Mouse (Mus musculus): Measurements from ENCODE around the gene Epop. TPM values are rescaled to one million over a fixed set of nuclear protein-coding genes. Genes with fewer than 3 reads are reported as not detected.

Gene Epop
- total RNA-seq (2021), result 1 to 10 TPM; 1.4 to 2.6 TPM
- polyA plus RNA-seq (2012; rRNA removed), result 0.44 and 0.61 TPM in 2 replicates
- long read RNA-seq, partial matches to known transcripts, result 0 of 3 reads
- long read RNA-seq, other reads (novel, unspliced or antisense), result 0 of 3 reads

- no peaks in the 10 kb centered on the region for H3K36me3 ChIP-seq (ENCODE audit: control insufficient read depth, insufficient read depth, low read length)
- peaks cover 18% of the 10 kb centered on the region for H3K27me3 ChIP-seq (ENCODE audit: control insufficient read depth, insufficient read depth, low read length)
- DNase-seq, result peak; percentile 90
- intact Hi-C loops (cut with DNase I), result no loop called here
- H3K4me3 ChIP-seq, result peak within 1 kb of the TSS; percentile 60
- H3K9ac ChIP-seq (ENCODE audit: low read depth, low read length), result peak within 1 kb of the TSS; percentile 46
- no peaks in the 10 kb centered on the region for H3K4me1 ChIP-seq (ENCODE audit: control insufficient read depth, insufficient read depth, low read length)
- WGBS, result under 1% methylated on average over 46 of the region's 47 CpGs
- no peaks in the 10 kb centered on the region for H3K79me2 ChIP-seq (replicated peaks; ENCODE audit: control insufficient read depth, insufficient read depth, low read length)
- no peak within 1 kb of the TSS for H3K27ac ChIP-seq
- TF ChIP-seq EP300 (IDR thresholded peaks at IDR 0.05; ENCODE audit: insufficient read depth, low read depth, low read length), result no peak
- no peak for TF ChIP-seq POLR2A (IDR thresholded peaks at IDR 0.05; ENCODE audit: insufficient read depth, low read depth, low read length)
- no peak for TF ChIP-seq CTCF (IDR thresholded peaks at IDR 0.05)
Observed at GRCm38 (mm10) chr11:97629576-97629975, at the start of gene Epop. TSS of gene Epop (minus strand) at chr11:97629702.

GRCm38 (mm10) chr11:97678301-97678700 lies 48.8 kb upstream of the Epop start:
- WGBS, result 92% methylated on average over 15 of the region's 15 CpGs
- intact Hi-C loops (cut with DNase I), result no loop called here

GRCm38 (mm10) chr11:97677842-97678241 lies 48.3 kb upstream of the Epop start:
- Histone ChIP-seq H3K4me3 (no peak overlapping the region), H3K27me3 (ENCODE audit: control insufficient read depth, insufficient read depth, low read length) (no peaks in the 10 kb centered on the region), H3K27ac (no peak overlapping the region), H3K36me3 (ENCODE audit: control insufficient read depth, insufficient read depth, low read length) (no peaks in the 10 kb centered on the region; the same call in 1 of the 2 replicates), H3K79me2 (replicated peaks; ENCODE audit: control insufficient read depth, insufficient read depth, low read length) (no peaks in the 10 kb centered on the region), H3K4me1 (ENCODE audit: control insufficient read depth, insufficient read depth, low read length) (no peaks in the 10 kb centered on the region), H3K9ac (ENCODE audit: low read depth, low read length) (no peak overlapping the region)
- no peak for DNase-seq
- 0 out of 2 replicates have a peak, but pooled peaks have one; percentile 7 for TF ChIP-seq CTCF (IDR thresholded peaks at IDR 0.05)
- TF ChIP-seq EP300 (IDR thresholded peaks at IDR 0.05; ENCODE audit: insufficient read depth, low read depth, low read length), result no peak
- 75% methylated on average over 8 of the region's 8 CpGs for WGBS
- intact Hi-C loops (cut with DNase I), result no loop called here

More at GRCm38 (mm10) chr11:97678301-97678700, 48.8 kb upstream of the Epop start:
- H3K27me3 ChIP-seq (ENCODE audit: control insufficient read depth, insufficient read depth, low read length), result no peaks in the 10 kb centered on the region
- no peaks in the 10 kb centered on the region for H3K79me2 ChIP-seq (replicated peaks; ENCODE audit: control insufficient read depth, insufficient read depth, low read length)
- no peak overlapping the region for H3K9ac ChIP-seq (ENCODE audit: low read depth, low read length)
- H3K27ac ChIP-seq, result no peak overlapping the region
- DNase-seq, result no peak
- TF ChIP-seq CTCF (IDR thresholded peaks at IDR 0.05) (no peak), POLR2A (IDR thresholded peaks at IDR 0.05; ENCODE audit: insufficient read depth, low read depth, low read length) (no peak), EP300 (IDR thresholded peaks at IDR 0.05; ENCODE audit: insufficient read depth, low read depth, low read length) (no peak)
- H3K4me1 ChIP-seq (ENCODE audit: control insufficient read depth, insufficient read depth, low read length), result no peaks in the 10 kb centered on the region
- no peaks in the 10 kb centered on the region; the same call in 1 of the 2 replicates for H3K36me3 ChIP-seq (ENCODE audit: control insufficient read depth, insufficient read depth, low read length)
- no peak overlapping the region for H3K4me3 ChIP-seq

GRCm38 (mm10) chr11:97677381-97677780 lies 47.9 kb upstream of the Epop start:
- no peak for DNase-seq
- intact Hi-C loops (cut with DNase I), result no loop called here
- H3K36me3 ChIP-seq (ENCODE audit: control insufficient read depth, insufficient read depth, low read length), result no peaks in the 10 kb centered on the region; the same call in 1 of the 2 replicates
- no peaks in the 10 kb centered on the region for H3K27me3 ChIP-seq (ENCODE audit: control insufficient read depth, insufficient read depth, low read length)
- H3K9ac ChIP-seq (ENCODE audit: low read depth, low read length), result no peak overlapping the region
- no peak for TF ChIP-seq EP300 (IDR thresholded peaks at IDR 0.05; ENCODE audit: insufficient read depth, low read depth, low read length)
- no peak for TF ChIP-seq CTCF (IDR thresholded peaks at IDR 0.05)
- TF ChIP-seq POLR2A (IDR thresholded peaks at IDR 0.05; ENCODE audit: insufficient read depth, low read depth, low read length), result no peak
- WGBS, result 65% methylated on average over 15 of the region's 15 CpGs
- H3K79me2 ChIP-seq (replicated peaks; ENCODE audit: control insufficient read depth, insufficient read depth, low read length), result no peaks in the 10 kb centered on the region
- H3K4me1 ChIP-seq (ENCODE audit: control insufficient read depth, insufficient read depth, low read length), result no peaks in the 10 kb centered on the region
- H3K4me3 ChIP-seq, result no peak overlapping the region
- H3K27ac ChIP-seq, result no peak overlapping the region

- no peak for DNase-seq
- Histone ChIP-seq H3K36me3 (ENCODE audit: control insufficient read depth, insufficient read depth, low read length) (no peaks in the 10 kb centered on the region; the same call in 1 of the 2 replicates), H3K27ac (no peak overlapping the region), H3K4me1 (ENCODE audit: control insufficient read depth, insufficient read depth, low read length) (no peaks in the 10 kb centered on the region), H3K27me3 (ENCODE audit: control insufficient read depth, insufficient read depth, low read length) (no peaks in the 10 kb centered on the region), H3K4me3 (no peak overlapping the region), H3K79me2 (replicated peaks; ENCODE audit: control insufficient read depth, insufficient read depth, low read length) (no peaks in the 10 kb centered on the region; the same call in 1 of the 2 replicates), H3K9ac (ENCODE audit: low read depth, low read length) (no peak overlapping the region)
- intact Hi-C loops (cut with DNase I), result no loop called here
- WGBS, result 80% methylated on average over 15 of the region's 15 CpGs
- TF ChIP-seq CTCF (IDR thresholded peaks at IDR 0.05), result no peak
- no peak for TF ChIP-seq EP300 (IDR thresholded peaks at IDR 0.05; ENCODE audit: insufficient read depth, low read depth, low read length)
- no peak for TF ChIP-seq POLR2A (IDR thresholded peaks at IDR 0.05; ENCODE audit: insufficient read depth, low read depth, low read length)
Observed at GRCm38 (mm10) chr11:97676050-97676754, 46.7 kb upstream of the Epop start.

GRCm38 (mm10) chr11:97673148-97673547 lies 43.6 kb upstream of the Epop start:
- no peak overlapping the region for H3K4me3 ChIP-seq
- H3K79me2 ChIP-seq (replicated peaks; ENCODE audit: control insufficient read depth, insufficient read depth, low read length), result no peaks in the 10 kb centered on the region; the same call in 1 of the 2 replicates
- no peaks in the 10 kb centered on the region for H3K27me3 ChIP-seq (ENCODE audit: control insufficient read depth, insufficient read depth, low read length)
- H3K9ac ChIP-seq (ENCODE audit: low read depth, low read length), result no peak overlapping the region
- TF ChIP-seq POLR2A (IDR thresholded peaks at IDR 0.05; ENCODE audit: insufficient read depth, low read depth, low read length), result no peak
- TF ChIP-seq CTCF (IDR thresholded peaks at IDR 0.05), result no peak
- no peak for TF ChIP-seq EP300 (IDR thresholded peaks at IDR 0.05; ENCODE audit: insufficient read depth, low read depth, low read length)
- H3K4me1 ChIP-seq (ENCODE audit: control insufficient read depth, insufficient read depth, low read length), result no peaks in the 10 kb centered on the region; the same call in 1 of the 2 replicates
- no peak for DNase-seq
- no peak overlapping the region for H3K27ac ChIP-seq
- intact Hi-C loops (cut with DNase I), result no loop called here
- WGBS, result 88% methylated on average over 11 of the region's 11 CpGs
- H3K36me3 ChIP-seq (ENCODE audit: control insufficient read depth, insufficient read depth, low read length), result no peaks in the 10 kb centered on the region; the same call in 1 of the 2 replicates

All from heart, adult 2 months (tissue).